Comparison of ENCODE assay signal across 12 mouse cellular contexts in the genomic region with DNA sequence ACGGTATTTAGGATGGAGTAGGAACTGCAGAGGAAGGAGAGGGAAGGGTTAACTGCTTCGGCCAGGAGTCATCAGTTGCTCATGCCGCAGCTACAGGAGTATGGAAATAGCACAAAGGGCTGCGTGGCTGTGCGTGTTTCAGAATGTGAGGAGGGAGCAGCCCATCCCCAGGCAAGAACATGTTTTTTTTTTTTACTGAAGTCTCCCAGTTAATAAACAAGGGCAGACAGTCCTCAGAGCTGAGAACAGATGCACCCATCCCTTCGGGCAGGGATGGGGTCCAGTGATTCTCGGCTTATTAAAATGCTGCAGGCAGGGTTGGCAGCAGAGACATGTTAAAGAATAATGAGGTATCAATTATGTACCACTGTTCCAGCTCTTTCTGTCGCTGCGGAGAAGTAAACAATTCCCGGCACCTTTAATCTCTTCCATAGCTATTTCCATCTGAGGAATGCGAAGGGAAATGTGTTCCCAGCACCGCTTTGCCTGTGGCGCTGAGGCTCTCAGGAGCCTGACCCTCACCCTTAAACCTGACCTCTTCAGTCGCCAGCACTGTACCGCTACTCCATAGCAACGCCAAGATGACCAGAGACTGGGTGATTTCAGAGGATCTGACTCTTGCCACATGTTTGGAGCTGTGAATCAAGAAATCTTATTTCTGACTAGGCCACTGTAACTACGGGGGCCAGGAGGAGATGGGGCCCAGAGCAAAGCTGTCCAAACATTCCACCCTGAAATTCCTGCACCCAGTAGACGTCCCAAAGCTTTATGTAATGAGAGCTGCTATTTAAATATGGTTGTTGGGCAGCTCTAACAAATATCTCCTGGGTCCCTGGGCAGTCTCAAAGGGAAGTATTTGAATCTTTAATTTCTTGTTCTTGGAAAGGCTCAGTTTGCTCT. TPM values are rescaled to one million over a fixed set of nuclear protein-coding genes. Genes with fewer than 3 reads are reported as not detected.
DNase-seq lines count a peak whose midpoint lies in the region; ATAC-seq and TF ChIP-seq lines count a peak whose summit lies in the region.
"Had no signal": no experiment of that assay in that cellular context is flagged by ENCODE, and none has a peak within 500 bp of the region (broad histone marks: within the 10 kb centered on the region; RNA-seq: fewer than 3 reads in every experiment).

No protein-coding gene starts in this region.

- intact Hi-C loops in gastrocnemius, adult 2 months (cut with DNase I) = no loop called here

- no peaks in the 10 kb centered on the region; the same call in 1 of the 2 replicates for H3K36me3 ChIP-seq in heart, embryonic 15.5 days
- H3K36me3 ChIP-seq in embryonic facial prominence, embryonic 10.5 days (replicated peaks) = no peaks in the 10 kb centered on the region
- peaks cover 16% of the 10 kb centered on the region for H3K36me3 ChIP-seq in hindbrain, embryonic 14.5 days (replicated peaks; ENCODE audit: control insufficient read depth, insufficient read depth)
- no peaks in the 10 kb centered on the region for H3K36me3 ChIP-seq in midbrain, embryonic 16.5 days (ENCODE audit: control insufficient read depth, insufficient read depth, low read length)

- no peak overlapping the region for H3K27ac ChIP-seq in heart, embryonic 15.5 days
- H3K27ac ChIP-seq in embryonic facial prominence, embryonic 10.5 days (replicated peaks) = peak overlapping the region; percentile 70
- peak overlapping the region; percentile 79 for H3K27ac ChIP-seq in hindbrain, embryonic 14.5 days
- H3K27ac ChIP-seq in midbrain, embryonic 16.5 days (ENCODE audit: low read length) = peak overlapping the region; percentile 78
- H3K27ac ChIP-seq in gastrocnemius, adult 2 months = no peak overlapping the region
- H3K27ac ChIP-seq: kidney, embryonic 15.5 days had no signal

- ATAC-seq in heart, embryonic 15.5 days (replicated peaks; ENCODE audit: insufficient number of reproducible peaks, insufficient read depth, low FRiP score, low read depth) = no peak
- peak; percentile 70 for ATAC-seq in hindbrain, embryonic 14.5 days (ENCODE audit: low FRiP score)
- ATAC-seq in midbrain, embryonic 16.5 days = peak; percentile 76

- peak overlapping the region; percentile 7; the same call in 1 of the 2 replicates for H3K4me2 ChIP-seq in heart, embryonic 15.5 days
- H3K4me2 ChIP-seq in hindbrain, embryonic 14.5 days (replicated peaks) = peak overlapping the region; percentile 27
- H3K4me2 ChIP-seq in midbrain, embryonic 16.5 days (ENCODE audit: low read length) = peak overlapping the region; percentile 37
- H3K4me2 ChIP-seq: heart, embryonic 11.5 days; kidney, embryonic 15.5 days had no signal

- 37% methylated on average over 18 of the region's 18 CpGs for WGBS in heart, embryonic 15.5 days
- 41% methylated on average over 18 of the region's 18 CpGs for WGBS in embryonic facial prominence, embryonic 10.5 days
- WGBS in hindbrain, embryonic 14.5 days = 30% methylated on average over 18 of the region's 18 CpGs
- WGBS in midbrain, embryonic 16.5 days = 28% methylated on average over 18 of the region's 18 CpGs

- DNase-seq in heart, adult 9 months (ENCODE audit: low spot score in 2 of 2) = no peak
- DNase-seq in embryonic facial prominence, embryonic 10.5 days (ENCODE audit: low spot score) = peak; percentile 46
- DNase-seq in hindbrain, embryonic 14.5 days (ENCODE audit: low spot score) = no peak
- no peak for DNase-seq in gastrocnemius, adult 2 months
- DNase-seq in right cerebral cortex, postnatal 14 days = no peak
- no peak for DNase-seq in urinary bladder, postnatal 10 days (ENCODE audit: low spot score)
- DNase-seq: right cerebral cortex, adult 18-20 months had no signal

- H3K4me1 ChIP-seq in heart, embryonic 15.5 days (replicated peaks) = peaks cover 13% of the 10 kb centered on the region
- H3K4me1 ChIP-seq in embryonic facial prominence, embryonic 10.5 days = peaks cover 20% of the 10 kb centered on the region
- peaks cover 20% of the 10 kb centered on the region for H3K4me1 ChIP-seq in hindbrain, embryonic 14.5 days (replicated peaks; ENCODE audit: control insufficient read depth, insufficient read depth, low read length)
- H3K4me1 ChIP-seq in midbrain, embryonic 16.5 days (ENCODE audit: control insufficient read depth, insufficient read depth, low read length) = peaks cover 19% of the 10 kb centered on the region
- H3K4me1 ChIP-seq: kidney, embryonic 15.5 days had no signal

- no peaks in the 10 kb centered on the region for H3K27me3 ChIP-seq in heart, embryonic 15.5 days
- H3K27me3 ChIP-seq in embryonic facial prominence, embryonic 10.5 days (replicated peaks; ENCODE audit: low read depth, poor library complexity, severe bottlenecking) = no peaks in the 10 kb centered on the region
- H3K27me3 ChIP-seq in hindbrain, embryonic 14.5 days (ENCODE audit: control insufficient read depth, insufficient read depth, low read length) = no peaks in the 10 kb centered on the region
- H3K27me3 ChIP-seq in midbrain, embryonic 16.5 days (ENCODE audit: control insufficient read depth, insufficient read depth, low read depth, low read length) = no peaks in the 10 kb centered on the region
- H3K27me3 ChIP-seq: kidney, embryonic 15.5 days had no signal

- no peak overlapping the region for H3K4me3 ChIP-seq in heart, embryonic 15.5 days
- H3K4me3 ChIP-seq in embryonic facial prominence, embryonic 10.5 days = no peak overlapping the region
- no peak overlapping the region for H3K4me3 ChIP-seq in hindbrain, embryonic 14.5 days (replicated peaks; ENCODE audit: low read length)
- no peak overlapping the region for H3K4me3 ChIP-seq in midbrain, embryonic 16.5 days (ENCODE audit: low read depth, low read length)
- no peak overlapping the region for H3K4me3 ChIP-seq in gastrocnemius, adult 2 months
- H3K4me3 ChIP-seq: kidney, embryonic 15.5 days had no signal

- H3K9ac ChIP-seq in heart, embryonic 15.5 days = no peak overlapping the region
- peak overlapping the region; percentile 26; the same call in 1 of the 2 replicates for H3K9ac ChIP-seq in hindbrain, embryonic 14.5 days
- peak overlapping the region; percentile 22; the same call in 1 of the 2 replicates for H3K9ac ChIP-seq in midbrain, embryonic 16.5 days (ENCODE audit: low read depth, low read length)
- H3K9ac ChIP-seq: kidney, embryonic 15.5 days had no signal

- no peaks in the 10 kb centered on the region for H3K9me3 ChIP-seq in heart, embryonic 15.5 days (replicated peaks)
- no peaks in the 10 kb centered on the region for H3K9me3 ChIP-seq in embryonic facial prominence, embryonic 10.5 days
- H3K9me3 ChIP-seq in hindbrain, embryonic 14.5 days (ENCODE audit: control insufficient read depth, low read length) = no peaks in the 10 kb centered on the region
- H3K9me3 ChIP-seq in midbrain, embryonic 16.5 days (replicated peaks; ENCODE audit: control insufficient read depth, low read length, poor library complexity, severe bottlenecking) = no peaks in the 10 kb centered on the region
- H3K9me3 ChIP-seq: kidney, embryonic 15.5 days had no signal

- no peak for TF ChIP-seq CTCF in gastrocnemius, adult 2 months (IDR thresholded peaks at IDR 0.05)

RNA-seq across cellular contexts. Expression of gene Crtam, which starts 27.4 kb away (rescaled TPM):
- polyA plus RNA-seq in heart, embryonic 15.5 days (2015; fragmentation: Nextera tagmentation; extraction: Ambion mirVana) = 0.09 TPM in 1 of 2 replicates, not detected in the other
- polyA plus RNA-seq in embryonic facial prominence, embryonic 10.5 days (2016; fragmentation: Nextera tagmentation; extraction: Ambion mirVana) = 0.05 and 0.09 TPM in 2 replicates
- polyA plus RNA-seq in hindbrain, embryonic 14.5 days (2014; fragmentation: Nextera tagmentation; extraction: Ambion mirVana) = 0.13 and 0.39 TPM in 2 replicates
- polyA plus RNA-seq in midbrain, embryonic 16.5 days (2015; fragmentation: Nextera tagmentation; extraction: Ambion mirVana) = 0.21 TPM in 2 replicates
- not detected for total RNA-seq in gastrocnemius, adult 2 months (2021)
- total RNA-seq: megakaryocyte progenitor cell, adult 5-6 weeks had no signal

Comparison
In these comparisons a context has a peak if more than half of its experiments do, and no peak if none do; other contexts are left out.
1. H3K27ac ChIP-seq: peak in embryonic facial prominence, embryonic 10.5 days (single experiment), hindbrain, embryonic 14.5 days (single experiment) and midbrain, embryonic 16.5 days (single experiment); none in heart, embryonic 15.5 days (single experiment) and gastrocnemius, adult 2 months (single experiment).
2. Peak in every context shown above with its lines, with median percentiles within 50 percentile points of each other: H3K4me2 ChIP-seq.